Comparison of ENCODE assay signal across 8 mouse cellular contexts in genomic region chr9:21032491-21032890, GRCm38 (mm10). TPM values are rescaled to one million over a fixed set of nuclear protein-coding genes. Genes with fewer than 3 reads are reported as not detected.
DNase-seq lines count a peak whose midpoint lies in the region; ATAC-seq and TF ChIP-seq lines count a peak whose summit lies in the region.

No protein-coding gene starts in this region.

- peaks cover 71% of the 10 kb centered on the region for H3K4me1 ChIP-seq in heart, embryonic 12.5 days (replicated peaks)
- H3K4me1 ChIP-seq in bone marrow, adult 2 months (ENCODE audit: control insufficient read depth, insufficient read depth, low read length): peaks cover 2% of the 10 kb centered on the region; the same call in 1 of the 2 replicates
- H3K4me1 ChIP-seq in hindbrain, embryonic 12.5 days: peaks cover 48% of the 10 kb centered on the region
- peaks cover 42% of the 10 kb centered on the region for H3K4me1 ChIP-seq in midbrain, embryonic 12.5 days
- H3K4me1 ChIP-seq in lung, adult 2 months (ENCODE audit: control insufficient read depth, insufficient read depth, low read length): peaks cover 14% of the 10 kb centered on the region

- H3K27ac ChIP-seq in heart, embryonic 12.5 days (ENCODE audit: poor library complexity, severe bottlenecking): no peak overlapping the region
- H3K27ac ChIP-seq in bone marrow, adult 2 months (ENCODE audit: control insufficient read depth, insufficient read depth, low read depth, low read length, poor library complexity): no peak overlapping the region
- H3K27ac ChIP-seq in hindbrain, embryonic 12.5 days: no peak overlapping the region
- H3K27ac ChIP-seq in midbrain, embryonic 12.5 days (replicated peaks): no peak overlapping the region

- DNase-seq in heart, postnatal 10 days: no peak
- no peak for DNase-seq in c-Kit-positive CD71-positive TER-119-positive erythroid progenitor cells, embryonic 14.5 days (ENCODE audit: low spot score)
- DNase-seq in urinary bladder, postnatal 14 days (ENCODE audit: low spot score): no peak
- DNase-seq in lung, adult 2 months: no peak

- no peak for TF ChIP-seq CTCF in bone marrow, adult 2 months (IDR thresholded peaks at IDR 0.05; ENCODE audit: control insufficient read depth, insufficient read depth, low read length)
- no peak for TF ChIP-seq CTCF in lung, adult 2 months (IDR thresholded peaks at IDR 0.05; ENCODE audit: insufficient read depth, low read length)

- 5% methylated on average over 7 of the region's 7 CpGs for WGBS in heart, embryonic 12.5 days
- WGBS in bone marrow, adult 2 months: 4% methylated on average over 7 of the region's 7 CpGs
- 1% methylated on average over 7 of the region's 7 CpGs for WGBS in hindbrain, embryonic 12.5 days
- 2% methylated on average over 7 of the region's 7 CpGs for WGBS in midbrain, embryonic 12.5 days
- 4% methylated on average over 7 of the region's 7 CpGs for WGBS in lung, adult 2 months

- H3K9ac ChIP-seq in heart, embryonic 12.5 days: no peak overlapping the region
- no peak overlapping the region for H3K9ac ChIP-seq in hindbrain, embryonic 12.5 days
- H3K9ac ChIP-seq in midbrain, embryonic 12.5 days (replicated peaks): 0 out of 2 replicates have a peak overlapping the region, but pooled peaks have one; percentile 50

- no peaks in the 10 kb centered on the region for H3K36me3 ChIP-seq in heart, embryonic 12.5 days
- H3K36me3 ChIP-seq in hindbrain, embryonic 12.5 days: no peaks in the 10 kb centered on the region
- H3K36me3 ChIP-seq in midbrain, embryonic 12.5 days: no peaks in the 10 kb centered on the region

- intact Hi-C loops in heart, postnatal 10 days (cut with DNase I): no loop called here

- H3K27me3 ChIP-seq in heart, embryonic 12.5 days (replicated peaks): peaks cover 84% of the 10 kb centered on the region
- H3K27me3 ChIP-seq in hindbrain, embryonic 12.5 days: peaks cover 99% of the 10 kb centered on the region
- peaks cover 99% of the 10 kb centered on the region for H3K27me3 ChIP-seq in midbrain, embryonic 12.5 days

- TF ChIP-seq POLR2A in bone marrow, adult 2 months (IDR thresholded peaks at IDR 0.05; ENCODE audit: borderline replicate concordance, control insufficient read depth, low read depth, low read length): no peak
- TF ChIP-seq POLR2A in lung, adult 2 months (IDR thresholded peaks at IDR 0.05; ENCODE audit: borderline replicate concordance, extremely low read depth, low read depth, low read length): no peak

- no peak for ATAC-seq in heart, embryonic 12.5 days (ENCODE audit: insufficient number of reproducible peaks, low FRiP score)
- ATAC-seq in hindbrain, embryonic 12.5 days (ENCODE audit: low FRiP score): no peak
- ATAC-seq in midbrain, embryonic 12.5 days (ENCODE audit: low FRiP score, low read depth): no peak

- H3K4me3 ChIP-seq in heart, embryonic 12.5 days: peak overlapping the region; percentile 55
- H3K4me3 ChIP-seq in bone marrow, adult 2 months (replicated peaks; ENCODE audit: control insufficient read depth, low read depth, low read length): peak overlapping the region; percentile 22
- peak overlapping the region; percentile 41 for H3K4me3 ChIP-seq in hindbrain, embryonic 12.5 days
- H3K4me3 ChIP-seq in midbrain, embryonic 12.5 days: peak overlapping the region; percentile 46
- no peak overlapping the region for H3K4me3 ChIP-seq in lung, adult 2 months (replicated peaks; ENCODE audit: extremely low read depth, low read depth, low read length)

- H3K4me2 ChIP-seq in heart, embryonic 12.5 days: peak overlapping the region; percentile 94
- peak overlapping the region; percentile 70 for H3K4me2 ChIP-seq in hindbrain, embryonic 12.5 days (replicated peaks)
- peak overlapping the region; percentile 75 for H3K4me2 ChIP-seq in midbrain, embryonic 12.5 days (replicated peaks)

- H3K9me3 ChIP-seq in heart, embryonic 12.5 days (replicated peaks): no peaks in the 10 kb centered on the region
- no peaks in the 10 kb centered on the region for H3K9me3 ChIP-seq in hindbrain, embryonic 12.5 days (replicated peaks)
- H3K9me3 ChIP-seq in midbrain, embryonic 12.5 days: no peaks in the 10 kb centered on the region

RNA-seq across cellular contexts. Expression of gene Icam5, which starts 0.6 kb away (rescaled TPM):
- polyA plus RNA-seq in heart, embryonic 12.5 days (2016; fragmentation: Nextera tagmentation; extraction: Ambion mirVana): not detected in 2 replicates
- under 1 TPM; 0.10 to 0.12 TPM for total RNA-seq in heart, postnatal 10 days (2021)
- 1.5 and 1.7 TPM in 2 replicates for polyA plus RNA-seq in bone marrow, adult 2 months (2011; ENCODE audit: insufficient read depth, insufficient read length, low replicate concordance, missing spikeins)
- 0.13 and 0.23 TPM in 2 replicates for polyA plus RNA-seq in hindbrain, embryonic 12.5 days (2016; fragmentation: Nextera tagmentation; extraction: Ambion mirVana)
- 0.08 TPM in 1 of 2 replicates, not detected in the other for polyA plus RNA-seq in midbrain, embryonic 12.5 days (2016; fragmentation: Nextera tagmentation; extraction: Ambion mirVana)
- polyA plus RNA-seq in lung, adult 2 months (2012; rRNA removed): 0.69 and 0.77 TPM in 2 replicates

RNA-seq across cellular contexts. Expression of gene Icam4, which starts 3.3 kb away (rescaled TPM):
- polyA plus RNA-seq in heart, embryonic 12.5 days (2016; fragmentation: Nextera tagmentation; extraction: Ambion mirVana): 5.6 and 8.1 TPM in 2 replicates
- total RNA-seq in heart, postnatal 10 days (2021): under 1 TPM; 0.53 to 0.79 TPM
- 31.6 and 34.0 TPM in 2 replicates for polyA plus RNA-seq in bone marrow, adult 2 months (2011; ENCODE audit: insufficient read depth, insufficient read length, low replicate concordance, missing spikeins)
- 1.7 and 2.1 TPM in 2 replicates for polyA plus RNA-seq in hindbrain, embryonic 12.5 days (2016; fragmentation: Nextera tagmentation; extraction: Ambion mirVana)
- 1.1 and 1.3 TPM in 2 replicates for polyA plus RNA-seq in midbrain, embryonic 12.5 days (2016; fragmentation: Nextera tagmentation; extraction: Ambion mirVana)
- 1.8 and 1.9 TPM in 2 replicates for polyA plus RNA-seq in lung, adult 2 months (2012; rRNA removed)

RNA-seq across cellular contexts. Expression of gene Icam1, which starts 16.7 kb away (rescaled TPM):
- polyA plus RNA-seq in heart, embryonic 12.5 days (2016; fragmentation: Nextera tagmentation; extraction: Ambion mirVana): 8.9 and 9.3 TPM in 2 replicates
- total RNA-seq in heart, postnatal 10 days (2021): 1 to 10 TPM; 8.9 to 9.5 TPM
- polyA plus RNA-seq in bone marrow, adult 2 months (2011; ENCODE audit: insufficient read depth, insufficient read length, low replicate concordance, missing spikeins): 4.4 and 15.3 TPM in 2 replicates
- polyA plus RNA-seq in hindbrain, embryonic 12.5 days (2016; fragmentation: Nextera tagmentation; extraction: Ambion mirVana): 5.2 and 5.5 TPM in 2 replicates
- polyA plus RNA-seq in midbrain, embryonic 12.5 days (2016; fragmentation: Nextera tagmentation; extraction: Ambion mirVana): 3.5 and 5.0 TPM in 2 replicates
- polyA plus RNA-seq in lung, adult 2 months (2012; rRNA removed): 332 and 372 TPM in 2 replicates

RNA-seq across cellular contexts. Expression of gene Mrpl4, which starts 30.0 kb away (rescaled TPM):
- polyA plus RNA-seq in heart, embryonic 12.5 days (2016; fragmentation: Nextera tagmentation; extraction: Ambion mirVana): 123 and 126 TPM in 2 replicates
- total RNA-seq in heart, postnatal 10 days (2021): 100 to 1,000 TPM; 103 to 104 TPM
- 13.8 and 27.4 TPM in 2 replicates for polyA plus RNA-seq in bone marrow, adult 2 months (2011; ENCODE audit: insufficient read depth, insufficient read length, low replicate concordance, missing spikeins)
- polyA plus RNA-seq in hindbrain, embryonic 12.5 days (2016; fragmentation: Nextera tagmentation; extraction: Ambion mirVana): 103 and 106 TPM in 2 replicates
- polyA plus RNA-seq in midbrain, embryonic 12.5 days (2016; fragmentation: Nextera tagmentation; extraction: Ambion mirVana): 101 and 109 TPM in 2 replicates
- polyA plus RNA-seq in lung, adult 2 months (2012; rRNA removed): 113 and 130 TPM in 2 replicates

RNA-seq across cellular contexts. Expression of gene Zglp1, which starts 34.4 kb away (rescaled TPM):
- 1.0 and 1.1 TPM in 2 replicates for polyA plus RNA-seq in heart, embryonic 12.5 days (2016; fragmentation: Nextera tagmentation; extraction: Ambion mirVana)
- total RNA-seq in heart, postnatal 10 days (2021): not detected
- polyA plus RNA-seq in bone marrow, adult 2 months (2011; ENCODE audit: insufficient read depth, insufficient read length, low replicate concordance, missing spikeins): not detected in 2 replicates
- polyA plus RNA-seq in hindbrain, embryonic 12.5 days (2016; fragmentation: Nextera tagmentation; extraction: Ambion mirVana): 2.4 TPM in 1 of 2 replicates, not detected in the other
- 0.98 and 3.1 TPM in 2 replicates for polyA plus RNA-seq in midbrain, embryonic 12.5 days (2016; fragmentation: Nextera tagmentation; extraction: Ambion mirVana)
- polyA plus RNA-seq in lung, adult 2 months (2012; rRNA removed): not detected in 2 replicates

Comparison
In these comparisons a context has a peak if more than half of its experiments do, and no peak if none do; other contexts are left out.
1. RNA of gene Icam1, which starts 16.7 kb away (polyA plus RNA-seq): 332 to 372 TPM in lung, adult 2 months; 4.4 to 15.3 TPM in bone marrow, adult 2 months, 8.9 to 9.3 TPM in heart, embryonic 12.5 days, 5.2 to 5.5 TPM in hindbrain, embryonic 12.5 days and 3.5 to 5.0 TPM in midbrain, embryonic 12.5 days; every median in the first group is over 10 times any median in the second.
2. Peak in every context shown above with its lines, with median percentiles within 50 percentile points of each other: H3K4me2 ChIP-seq.